In genomic region chr2:68884573-68884972, GRCm38 (mm10) we compare ENCODE assay signal across 15 mouse cellular contexts. TPM values are rescaled to one million over a fixed set of nuclear protein-coding genes. Genes with fewer than 3 reads are reported as not detected.
DNase-seq lines count a peak whose midpoint lies in the region; ATAC-seq lines count a peak whose summit lies in the region.
"Had no signal": no experiment of that assay in that cellular context is flagged by ENCODE, and none has a peak within 500 bp of the region (broad histone marks: within the 10 kb centered on the region; RNA-seq: fewer than 3 reads in every experiment).

No protein-coding gene starts in this region.

- H3K27ac ChIP-seq in forebrain, embryonic 13.5 days, result no peak overlapping the region
- H3K27ac ChIP-seq in forebrain, embryonic 10.5 days, result no peak overlapping the region
- no peak overlapping the region for H3K27ac ChIP-seq in neural tube, embryonic 15.5 days (replicated peaks)
- no peak overlapping the region for H3K27ac ChIP-seq in midbrain, embryonic 12.5 days (replicated peaks)
- H3K27ac ChIP-seq: heart, embryonic 13.5 days; hindbrain, embryonic 12.5 days; stomach, embryonic 15.5 days had no signal

- H3K9me3 ChIP-seq in forebrain, embryonic 13.5 days (replicated peaks), result no peaks in the 10 kb centered on the region
- H3K9me3 ChIP-seq in forebrain, embryonic 10.5 days, result no peaks in the 10 kb centered on the region
- no peaks in the 10 kb centered on the region for H3K9me3 ChIP-seq in neural tube, embryonic 15.5 days (replicated peaks)
- H3K9me3 ChIP-seq in midbrain, embryonic 12.5 days, result no peaks in the 10 kb centered on the region
- H3K9me3 ChIP-seq: G1E; heart, embryonic 13.5 days; hindbrain, embryonic 12.5 days; stomach, embryonic 15.5 days had no signal

- H3K4me2 ChIP-seq in forebrain, embryonic 13.5 days, result no peak overlapping the region
- no peak overlapping the region for H3K4me2 ChIP-seq in neural tube, embryonic 15.5 days
- H3K4me2 ChIP-seq in midbrain, embryonic 12.5 days (replicated peaks), result no peak overlapping the region
- H3K4me2 ChIP-seq: heart, embryonic 13.5 days; hindbrain, embryonic 12.5 days; stomach, embryonic 15.5 days had no signal

- WGBS in forebrain, embryonic 13.5 days, result 83% methylated on average over 7 of the region's 7 CpGs
- WGBS in forebrain, embryonic 10.5 days, result 90% methylated on average over 7 of the region's 7 CpGs
- 77% methylated on average over 7 of the region's 7 CpGs for WGBS in neural tube, embryonic 15.5 days
- 82% methylated on average over 7 of the region's 7 CpGs for WGBS in midbrain, embryonic 12.5 days

- ATAC-seq in forebrain, embryonic 13.5 days, result 0 out of 2 replicates have a peak, but pooled peaks have one; percentile 33
- ATAC-seq in neural tube, embryonic 15.5 days (ENCODE audit: low FRiP score), result no peak
- 0 out of 2 replicates have a peak, but pooled peaks have one; percentile 47 for ATAC-seq in midbrain, embryonic 12.5 days (ENCODE audit: low FRiP score, low read depth)
- ATAC-seq: activated CD4-positive, CD25-positive, alpha-beta regulatory T cell, adult 4 months had no signal

- no peak for DNase-seq in forebrain, embryonic 10.5 days (ENCODE audit: extremely low spot score, low spot score)
- peak; percentile 11 for DNase-seq in neural tube, embryonic 10.5 days (ENCODE audit: extremely low spot score, low spot score)
- DNase-seq in thymus, postnatal 25 days, result no peak
- DNase-seq in lung, postnatal 14 days, result no peak
- DNase-seq in adrenal gland, adult 8-10 months, result no peak
- DNase-seq: kidney, adult 11 months; kidney, postnatal 36 days had no signal

- no peak overlapping the region for H3K9ac ChIP-seq in forebrain, embryonic 13.5 days
- H3K9ac ChIP-seq in neural tube, embryonic 15.5 days (replicated peaks), result no peak overlapping the region
- no peak overlapping the region for H3K9ac ChIP-seq in midbrain, embryonic 12.5 days (replicated peaks)
- H3K9ac ChIP-seq: heart, embryonic 13.5 days; hindbrain, embryonic 12.5 days; stomach, embryonic 15.5 days had no signal

- H3K4me3 ChIP-seq in forebrain, embryonic 13.5 days, result no peak overlapping the region
- no peak overlapping the region for H3K4me3 ChIP-seq in forebrain, embryonic 10.5 days
- no peak overlapping the region for H3K4me3 ChIP-seq in neural tube, embryonic 15.5 days (replicated peaks)
- H3K4me3 ChIP-seq in midbrain, embryonic 12.5 days, result no peak overlapping the region
- H3K4me3 ChIP-seq: heart, embryonic 13.5 days; hindbrain, embryonic 12.5 days; stomach, embryonic 15.5 days had no signal

- no peaks in the 10 kb centered on the region for H3K4me1 ChIP-seq in forebrain, embryonic 13.5 days
- H3K4me1 ChIP-seq in forebrain, embryonic 10.5 days, result peaks cover 21% of the 10 kb centered on the region
- peaks cover 11% of the 10 kb centered on the region; the same call in 1 of the 2 replicates for H3K4me1 ChIP-seq in neural tube, embryonic 15.5 days
- no peaks in the 10 kb centered on the region for H3K4me1 ChIP-seq in midbrain, embryonic 12.5 days

- no peaks in the 10 kb centered on the region for H3K36me3 ChIP-seq in forebrain, embryonic 13.5 days (ENCODE audit: poor library complexity, severe bottlenecking)
- 0 out of 2 replicates have a peak, but pooled peaks cover 2% of the 10 kb centered on the region for H3K36me3 ChIP-seq in forebrain, embryonic 10.5 days (replicated peaks)
- H3K36me3 ChIP-seq in neural tube, embryonic 15.5 days, result no peaks in the 10 kb centered on the region
- no peaks in the 10 kb centered on the region for H3K36me3 ChIP-seq in midbrain, embryonic 12.5 days
- H3K36me3 ChIP-seq: hindbrain, embryonic 12.5 days; stomach, embryonic 15.5 days had no signal

- H3K27me3 ChIP-seq in forebrain, embryonic 13.5 days, result no peaks in the 10 kb centered on the region
- H3K27me3 ChIP-seq in forebrain, embryonic 10.5 days (ENCODE audit: poor library complexity, severe bottlenecking), result no peaks in the 10 kb centered on the region
- H3K27me3 ChIP-seq in neural tube, embryonic 15.5 days (replicated peaks), result no peaks in the 10 kb centered on the region
- no peaks in the 10 kb centered on the region for H3K27me3 ChIP-seq in midbrain, embryonic 12.5 days
- H3K27me3 ChIP-seq: heart, embryonic 13.5 days; hindbrain, embryonic 12.5 days; stomach, embryonic 15.5 days had no signal

RNA-seq across cellular contexts. Expression of gene Cers6, which starts 23.3 kb away (rescaled TPM):
- polyA plus RNA-seq in forebrain, embryonic 13.5 days (2015; fragmentation: Nextera tagmentation; extraction: Ambion mirVana), result 36.7 and 40.1 TPM in 2 replicates
- 22.4 and 24.1 TPM in 2 replicates for polyA plus RNA-seq in forebrain, embryonic 10.5 days (2016; fragmentation: Nextera tagmentation; extraction: Ambion mirVana)
- polyA plus RNA-seq in neural tube, embryonic 15.5 days (2015; fragmentation: Nextera tagmentation; extraction: Ambion mirVana), result 51.1 and 52.1 TPM in 2 replicates
- 36.2 and 37.0 TPM in 2 replicates for polyA plus RNA-seq in midbrain, embryonic 12.5 days (2016; fragmentation: Nextera tagmentation; extraction: Ambion mirVana)
- 1 to 10 TPM; 4.8 to 8.8 (median 5.7) TPM for total RNA-seq in adrenal gland, adult 8-10 months (2022)
